Mouse (Mus musculus): ENCODE data around the gene Rapgef4. TPM values are rescaled to one million over a fixed set of nuclear protein-coding genes. Genes with fewer than 3 reads are reported as not detected.

Rapgef4 gene
- total RNA-seq, 1 experiment from 2014 or later, result 214 TPM

GRCm38 (mm10) chr2:72151792-72152554 is 170.9 kb downstream of the Rapgef4 start:
- no peak for DNase-seq

GRCm38 (mm10) chr2:72152746-72153145 is 171.7 kb downstream of the Rapgef4 start:
- no peak for DNase-seq

DNA sequence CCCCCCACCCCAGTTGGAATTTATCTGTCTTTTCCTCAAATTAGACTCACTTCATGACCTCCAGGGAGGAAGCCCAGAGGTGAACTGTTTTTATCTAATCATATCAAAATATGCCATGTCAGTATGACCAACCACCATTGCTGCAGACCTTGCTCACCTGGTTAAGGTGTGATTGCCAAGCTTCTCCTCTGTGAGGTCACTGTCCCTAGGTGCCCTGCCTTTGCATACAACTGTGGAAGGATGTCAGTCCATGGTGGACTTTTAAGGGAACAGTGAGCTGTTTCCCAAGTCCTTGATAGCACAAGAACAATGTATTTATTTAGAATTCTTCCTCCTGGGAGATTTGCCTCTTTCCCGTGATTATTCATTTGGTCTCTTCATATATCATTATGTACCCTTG is 172.8 kb downstream of the Rapgef4 start:
- DNase-seq, result no peak

GRCm38 (mm10) chr2:72155102-72155773 is 174.2 kb downstream of the Rapgef4 start:
- DNase-seq, result peak; percentile 35

- no peak for DNase-seq
Observed at GRCm38 (mm10) chr2:72156484-72156883, 175.4 kb downstream of the Rapgef4 start.

GRCm38 (mm10) chr2:72157561-72157960 is 176.5 kb downstream of the Rapgef4 start:
- DNase-seq, result no peak

DNA sequence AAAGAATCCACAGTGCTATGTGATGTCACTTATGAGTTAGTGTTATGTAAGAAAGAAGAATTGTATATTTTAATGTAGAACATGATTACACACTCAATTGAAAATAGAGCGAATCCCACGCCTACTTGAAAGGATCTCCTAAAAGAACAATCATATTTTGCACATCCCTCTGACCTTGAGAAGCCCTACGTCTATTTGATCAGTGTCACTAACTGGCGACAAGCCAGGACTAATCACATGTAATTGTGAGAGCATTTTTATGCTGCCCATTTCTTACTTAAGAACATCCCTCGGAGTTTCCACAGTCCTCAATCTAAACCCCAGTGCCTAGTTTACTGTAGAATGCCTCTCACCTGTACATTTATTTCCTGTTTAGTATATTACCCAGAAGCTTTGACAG is 177.0 kb downstream of the Rapgef4 start:
- peak; percentile 50 for DNase-seq

GRCm38 (mm10) chr2:72158691-72159225 is 177.7 kb downstream of the Rapgef4 start:
- no peak for DNase-seq

GRCm38 (mm10) chr2:72159281-72159680 is 178.2 kb downstream of the Rapgef4 start:
- DNase-seq, result no peak

DNA sequence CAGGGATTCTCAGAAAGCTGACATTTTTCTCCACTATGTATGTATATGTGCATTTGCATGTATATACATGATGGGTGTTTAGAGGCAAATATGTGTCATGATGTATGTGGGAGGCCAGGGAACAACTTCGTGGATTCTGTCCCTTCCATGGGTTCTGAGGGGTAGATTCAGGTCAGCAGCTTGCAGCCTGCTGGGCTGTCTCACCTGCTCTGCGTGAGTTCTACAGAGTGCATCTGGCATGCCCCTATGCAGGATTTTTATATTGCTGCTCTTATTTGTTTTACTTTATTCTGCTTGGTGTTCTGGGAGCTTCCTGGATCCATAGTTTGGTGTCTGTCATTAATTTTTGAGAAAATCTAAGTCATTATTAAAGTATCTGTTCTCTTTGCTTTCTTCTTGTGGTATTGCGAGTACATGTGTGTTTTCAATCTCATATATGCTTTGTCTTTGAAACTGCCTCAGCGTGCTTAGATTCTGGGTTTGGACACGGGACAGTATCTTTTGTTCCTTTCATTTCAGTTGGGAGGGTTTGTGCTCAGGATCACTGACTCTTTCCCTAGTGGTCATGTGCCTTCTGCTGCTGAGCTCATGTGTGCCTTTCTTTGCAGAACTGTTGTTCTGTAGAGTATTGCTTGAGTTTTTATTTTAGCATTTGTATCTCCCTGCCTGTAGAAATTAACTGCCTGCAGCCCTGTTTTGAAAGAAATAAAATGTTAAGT is 184.3 kb downstream of the Rapgef4 start:
- DNase-seq, result no peak

DNA sequence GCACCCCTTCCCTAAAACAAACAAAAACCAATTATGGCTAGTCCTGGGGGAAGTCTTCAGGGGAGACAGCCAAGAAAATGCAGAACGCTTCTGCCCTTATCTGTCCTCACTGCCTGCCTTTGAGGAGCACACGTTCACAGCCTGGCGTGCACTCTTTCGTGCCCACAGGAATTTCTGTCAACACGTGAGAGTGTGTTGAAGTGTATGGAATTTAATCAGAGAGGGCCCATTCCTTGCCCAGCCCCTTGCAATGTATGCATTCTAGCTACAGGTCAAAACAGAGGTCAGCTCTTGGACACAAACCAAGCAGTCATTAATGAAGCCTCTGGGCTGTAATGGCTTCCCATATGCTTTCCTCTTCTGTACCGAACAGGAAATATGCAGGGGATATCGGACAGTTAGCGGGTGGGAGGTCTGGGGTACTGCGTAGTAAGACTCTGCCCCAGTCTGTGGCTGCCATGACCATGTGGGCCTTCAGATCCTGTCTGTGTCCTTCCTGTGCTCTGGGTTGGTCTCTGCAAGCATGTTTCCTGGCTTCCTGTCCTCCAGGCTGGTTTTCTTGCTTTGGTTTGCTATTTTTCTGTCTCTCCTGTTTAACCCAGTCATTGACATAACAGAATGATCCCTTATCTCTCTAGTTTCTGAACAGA is 188.5 kb downstream of the Rapgef4 start:
- DNase-seq, result no peak

GRCm38 (mm10) chr2:72170546-72170945 is 189.5 kb downstream of the Rapgef4 start:
- peak; percentile 53 for DNase-seq

GRCm38 (mm10) chr2:72171204-72171603 is 190.2 kb downstream of the Rapgef4 start:
- DNase-seq, result no peak

GRCm38 (mm10) chr2:72173010-72173409 is 192.0 kb downstream of the Rapgef4 start:
- no peak for DNase-seq

DNA sequence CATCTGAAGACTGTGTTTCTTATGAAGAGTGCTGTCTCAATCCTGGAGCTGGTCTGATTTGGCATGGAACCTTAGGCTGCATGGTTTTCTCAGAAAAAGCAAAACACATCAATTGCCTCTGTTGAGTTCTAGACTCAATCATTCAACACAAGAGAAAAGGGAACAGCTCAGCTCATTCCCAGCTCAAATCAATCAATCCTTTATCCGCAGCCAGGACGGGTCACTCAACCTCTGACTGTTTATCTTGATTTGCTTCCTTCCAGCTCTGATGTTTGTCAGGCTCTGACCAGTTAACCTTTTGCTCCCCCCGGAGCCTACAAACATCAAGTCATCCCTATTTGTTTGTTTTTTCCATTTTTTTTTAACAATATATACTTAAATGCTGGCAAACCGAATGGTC is 192.8 kb downstream of the Rapgef4 start:
- DNase-seq, result no peak

DNA sequence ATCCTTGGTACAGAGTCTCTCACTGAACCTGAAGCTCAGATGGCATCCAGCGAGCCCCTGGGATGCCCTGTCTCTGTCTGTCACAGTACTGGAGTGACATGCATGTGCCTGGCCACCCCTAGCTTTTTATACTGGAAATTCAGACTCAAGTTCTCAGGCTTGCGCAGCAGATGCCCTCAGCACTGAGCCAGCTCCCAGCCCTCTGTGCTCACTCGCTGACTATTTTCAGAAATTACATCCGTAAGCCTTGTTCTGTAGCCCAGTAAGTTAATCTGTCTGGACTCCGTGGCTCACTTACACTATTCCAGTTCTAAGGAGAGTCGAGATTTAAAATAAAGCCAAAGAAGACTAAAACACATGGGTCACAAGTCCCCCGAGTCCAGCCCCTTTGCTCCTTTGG is 194.5 kb downstream of the Rapgef4 start:
- DNase-seq, result no peak

DNA sequence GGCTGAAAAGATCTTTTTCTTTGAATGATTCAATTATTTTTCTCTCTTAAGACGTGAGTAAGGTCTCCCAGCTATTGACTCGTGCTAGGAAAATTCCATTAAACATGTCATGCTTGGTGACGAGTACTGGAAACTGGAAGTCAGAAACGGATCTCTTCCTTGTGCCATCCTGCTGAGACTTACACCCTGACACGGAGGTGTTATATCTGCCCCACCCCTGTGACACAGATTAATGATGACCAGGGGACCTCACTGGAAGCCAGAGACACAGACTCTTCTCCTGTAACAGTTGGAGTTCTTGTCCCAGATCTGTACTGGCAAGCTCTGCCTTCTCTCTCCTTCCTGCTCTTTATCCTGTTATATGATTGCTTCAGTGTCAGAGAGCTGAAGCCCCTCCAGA is 194.9 kb downstream of the Rapgef4 start:
- no peak for DNase-seq

GRCm38 (mm10) chr2:72177214-72178023 is 196.4 kb downstream of the Rapgef4 start:
- DNase-seq, result no peak

GRCm38 (mm10) chr2:72178025-72178424 is 197.0 kb downstream of the Rapgef4 start:
- DNase-seq, result no peak

GRCm38 (mm10) chr2:72178515-72178914 is 197.5 kb downstream of the Rapgef4 start:
- DNase-seq, result no peak

GRCm38 (mm10) chr2:72179600-72180301 is 198.7 kb downstream of the Rapgef4 start:
- DNase-seq, result peak; percentile 33

Data from adrenal gland, postnatal 14 days (tissue).